10 mouse cellular contexts compared by ENCODE assay signal in genomic region chr7:122352566-122353277, GRCm38 (mm10).
DNase-seq lines count a peak whose midpoint lies in the region; ATAC-seq lines count a peak whose summit lies in the region.
"Had no signal": no experiment of that assay in that cellular context is flagged by ENCODE, and none has a peak within 500 bp of the region (broad histone marks: within the 10 kb centered on the region; RNA-seq: fewer than 3 reads in every experiment).

No protein-coding gene starts in this region.

- 0 out of 2 replicates have a peak overlapping the region, but pooled peaks have one; percentile 9 for H3K4me2 ChIP-seq in midbrain, embryonic 13.5 days (replicated peaks)

- no peak overlapping the region for H3K9ac ChIP-seq in midbrain, embryonic 13.5 days (replicated peaks)

- ATAC-seq in midbrain, embryonic 13.5 days, result peak; percentile 79
- no peak for ATAC-seq in erythroblast, adult 5-6 weeks (replicated peaks; ENCODE audit: low FRiP score, poor library complexity, severe bottlenecking)
- ATAC-seq: Patski had no signal

- no peaks in the 10 kb centered on the region for H3K36me3 ChIP-seq in hindbrain, embryonic 10.5 days
- no peaks in the 10 kb centered on the region for H3K36me3 ChIP-seq in midbrain, embryonic 13.5 days

- WGBS in hindbrain, embryonic 10.5 days, result 71% methylated on average over 12 of the region's 12 CpGs
- WGBS in midbrain, embryonic 13.5 days, result 46% methylated on average over 12 of the region's 12 CpGs

- H3K27ac ChIP-seq in hindbrain, embryonic 10.5 days, result peak overlapping the region; percentile 50
- H3K27ac ChIP-seq in midbrain, embryonic 13.5 days, result peak overlapping the region; percentile 30

- H3K9me3 ChIP-seq in hindbrain, embryonic 10.5 days, result no peaks in the 10 kb centered on the region
- no peaks in the 10 kb centered on the region for H3K9me3 ChIP-seq in midbrain, embryonic 13.5 days

- no peak overlapping the region for H3K4me3 ChIP-seq in hindbrain, embryonic 10.5 days
- no peak overlapping the region for H3K4me3 ChIP-seq in midbrain, embryonic 13.5 days (replicated peaks)

- peak; percentile 10 to 42 for DNase-seq in lung, postnatal 4 days
- no peak for DNase-seq in lung, postnatal 14 days
- peak; percentile 40 for DNase-seq in hindbrain, embryonic 10.5 days (ENCODE audit: low spot score)
- peak; percentile 91 for DNase-seq in thymus, postnatal 14 days
- no peak for DNase-seq in cerebellum, adult 11-12 months
- DNase-seq: cerebellum, adult 9-11 months; layer of hippocampus, adult 9-11 months had no signal

- H3K27me3 ChIP-seq in hindbrain, embryonic 10.5 days (ENCODE audit: insufficient read depth, poor library complexity, severe bottlenecking), result no peaks in the 10 kb centered on the region
- H3K27me3 ChIP-seq in midbrain, embryonic 13.5 days, result no peaks in the 10 kb centered on the region

- peaks cover 11% of the 10 kb centered on the region for H3K4me1 ChIP-seq in hindbrain, embryonic 10.5 days (replicated peaks)
- peaks cover 11% of the 10 kb centered on the region for H3K4me1 ChIP-seq in midbrain, embryonic 13.5 days (replicated peaks)

Comparison
In these comparisons a context has a peak if more than half of its experiments do, and no peak if none do; other contexts are left out.
1. DNase-seq: peak in lung, postnatal 4 days (2 of 2), hindbrain, embryonic 10.5 days (single experiment) and thymus, postnatal 14 days (single experiment); none in lung, postnatal 14 days (single experiment) and cerebellum, adult 11-12 months (single experiment).